Mouse (Mus musculus) gastrocnemius, postnatal 25 days (tissue): ENCODE results near the gene Sntb2. TPM values are rescaled to one million over a fixed set of nuclear protein-coding genes. Genes with fewer than 3 reads are reported as not detected.

ENCODE experiments used
- DNase-seq: peaks from one replicate; pipeline ENCODE4 v3.0.0; 2022
- total RNA-seq, 2 experiments: library from RNA; stranded (reverse); gene quantifications; 1 replicate in 1 of 2; 2 replicates in 1 of 2; pipeline ENCODE4 v1.2.3; 2021

Sntb2 gene
- total RNA-seq, 2 experiments from 2014 or later, result 6.1 to 6.9 TPM

DNA sequence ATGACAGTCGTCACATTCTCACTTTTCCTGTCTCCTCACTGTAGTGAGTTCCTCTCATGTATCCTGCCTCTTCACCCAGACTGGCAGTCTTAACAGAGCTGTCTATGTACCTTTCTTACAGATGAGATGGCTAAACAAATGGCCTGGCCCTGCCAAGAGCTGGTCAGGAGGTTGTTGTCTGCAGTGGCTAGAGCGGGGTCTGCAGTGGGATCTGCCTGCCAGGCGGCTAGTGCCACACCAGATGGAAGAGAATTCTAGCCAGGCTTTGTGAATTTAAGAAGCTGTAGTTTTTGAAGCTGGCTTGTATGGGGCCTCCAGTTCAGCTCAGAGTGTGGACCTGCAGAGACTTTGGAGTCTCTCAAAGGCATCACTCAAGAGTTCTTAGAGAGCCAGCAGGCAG lies 100.1 kb downstream of the Sntb2 start:
- DNase-seq, result no peak

DNA sequence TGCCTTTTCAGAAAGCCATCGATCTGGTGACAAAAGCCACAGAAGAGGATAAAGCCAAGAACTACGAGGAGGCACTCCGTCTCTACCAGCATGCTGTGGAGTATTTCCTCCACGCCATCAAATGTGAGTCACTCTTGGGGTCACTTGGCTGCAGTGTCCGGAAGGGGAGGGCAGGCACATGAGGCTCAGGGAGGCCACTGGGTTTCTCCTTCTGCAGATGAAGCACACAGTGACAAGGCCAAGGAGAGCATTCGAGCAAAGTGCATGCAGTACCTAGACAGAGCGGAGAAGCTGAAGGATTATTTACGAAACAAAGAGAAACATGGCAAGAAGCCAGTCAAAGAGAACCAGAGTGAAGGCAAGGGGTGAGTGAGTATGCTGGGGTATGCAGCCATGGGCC lies 101.1 kb downstream of the Sntb2 start:
- DNase-seq, result no peak

- no peak for DNase-seq
Measured at GRCm38 (mm10) chr8:107040632-107041031, 105.1 kb downstream of the Sntb2 start.

DNA sequence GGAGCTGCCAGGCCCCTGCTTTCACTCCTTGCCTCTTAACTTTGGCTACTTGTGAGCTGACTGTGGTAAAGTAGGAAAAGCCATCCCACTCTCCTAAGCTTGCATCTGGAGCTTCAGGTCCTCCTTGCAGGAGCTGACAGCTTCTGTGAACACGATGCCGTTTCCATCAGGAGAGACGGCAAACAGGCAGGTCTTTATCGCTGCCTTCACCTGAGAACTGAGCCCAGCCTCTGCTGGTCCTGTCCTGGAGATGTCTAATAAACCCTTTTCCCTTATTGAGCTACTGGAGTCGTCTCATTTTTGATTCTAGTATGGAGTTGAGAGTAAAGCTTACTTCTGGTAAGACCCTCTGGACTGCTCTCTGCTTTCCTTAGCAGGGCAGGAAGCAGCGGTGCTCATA lies 109.9 kb downstream of the Sntb2 start:
- no peak for DNase-seq

DNA sequence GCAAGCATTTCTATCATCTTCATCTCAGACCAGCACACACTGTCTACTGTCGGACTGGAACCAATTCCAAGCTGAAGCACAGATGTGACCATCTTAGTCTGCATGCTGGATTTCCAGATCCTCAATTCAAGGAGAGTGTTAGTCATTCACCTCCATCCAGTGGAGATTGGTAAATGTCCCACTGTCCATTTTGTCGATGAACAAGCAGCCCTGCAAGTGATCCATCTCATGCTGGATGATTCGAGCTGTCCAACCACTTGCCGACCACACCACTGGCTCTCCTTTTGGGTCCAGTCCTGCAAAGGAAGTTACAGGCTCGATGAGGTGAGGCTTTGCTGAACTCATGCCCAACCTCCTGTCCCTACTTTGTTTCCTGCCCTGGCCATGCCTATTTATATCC lies 111.4 kb downstream of the Sntb2 start:
- no peak for DNase-seq

GRCm38 (mm10) chr8:107048061-107048941 lies 112.8 kb downstream of the Sntb2 start, which contains the start of gene Pdf:
Gene Pdf (minus strand): TSS chr8:107048614.
- peak; percentile 80 for DNase-seq

DNA sequence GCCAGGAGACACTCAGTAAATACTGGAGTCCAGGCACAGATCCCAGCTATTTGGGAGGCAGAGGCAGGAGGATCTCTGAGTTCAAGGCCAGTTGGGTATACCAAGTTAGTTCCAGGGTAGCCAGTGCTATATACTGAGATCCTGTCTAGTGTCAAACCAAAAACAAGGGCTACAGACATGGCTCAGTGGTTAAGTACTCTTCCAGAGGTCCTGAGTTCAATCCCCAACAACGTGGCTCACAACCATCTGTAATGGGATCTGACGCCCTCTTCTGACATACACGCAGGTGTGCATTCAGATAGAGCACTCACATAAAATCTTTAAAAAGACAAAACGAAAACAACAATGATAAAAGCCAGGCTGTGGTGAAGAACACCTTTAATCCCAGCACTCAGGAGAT lies 113.9 kb downstream of the Sntb2 start:
- no peak for DNase-seq

DNA sequence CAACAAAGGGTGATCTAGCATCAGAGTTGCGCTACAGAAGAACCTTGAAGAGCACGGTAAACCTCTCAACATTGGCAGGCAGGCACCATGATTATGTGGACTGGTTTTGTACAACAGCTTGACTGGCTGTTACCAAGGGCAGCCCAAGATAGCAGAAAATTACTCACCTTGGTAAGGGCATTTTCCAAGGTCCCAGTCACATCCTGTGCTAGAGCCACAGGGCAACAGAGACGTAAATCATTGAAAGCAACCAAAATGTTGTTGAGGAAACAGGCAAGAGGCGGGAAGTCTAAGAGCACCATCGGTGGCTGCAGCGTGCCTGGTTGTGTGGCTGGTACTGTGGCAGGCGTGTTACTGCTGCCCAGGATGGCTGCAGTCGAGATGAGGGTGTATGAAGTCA lies 116.5 kb downstream of the Sntb2 start:
- DNase-seq, result no peak

- peak; percentile 96 for DNase-seq
Measured at GRCm38 (mm10) chr8:107056076-107056972, 120.8 kb downstream of the Sntb2 start, which contains the start of the genes Cog8 and Nip7. Gene Cog8 (minus strand): TSS chr8:107056689. Gene Nip7 (plus strand): TSS chr8:107056877.

- no peak for DNase-seq
Measured at GRCm38 (mm10) chr8:107056973-107057369, 121.4 kb downstream of the Sntb2 start.

DNA sequence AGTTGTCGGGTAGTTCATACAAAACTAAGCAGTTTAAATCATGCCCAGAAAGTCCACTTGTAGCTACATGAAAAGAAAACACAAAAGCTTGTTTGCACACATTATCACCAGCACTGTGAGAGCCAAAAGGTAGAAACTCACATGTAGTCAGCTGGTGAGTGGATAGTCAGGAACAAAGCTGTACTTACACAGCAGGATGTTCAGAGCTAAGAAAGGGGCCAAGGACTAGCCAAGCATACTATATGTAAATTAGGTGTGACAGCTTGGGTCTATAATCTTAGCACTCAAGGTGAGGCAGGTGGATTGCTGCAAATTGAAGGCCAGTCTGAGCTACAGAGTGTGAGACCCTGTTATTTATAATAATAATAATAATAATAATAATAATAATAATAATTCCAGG lies 127.1 kb downstream of the Sntb2 start:
- DNase-seq, result no peak

DNA sequence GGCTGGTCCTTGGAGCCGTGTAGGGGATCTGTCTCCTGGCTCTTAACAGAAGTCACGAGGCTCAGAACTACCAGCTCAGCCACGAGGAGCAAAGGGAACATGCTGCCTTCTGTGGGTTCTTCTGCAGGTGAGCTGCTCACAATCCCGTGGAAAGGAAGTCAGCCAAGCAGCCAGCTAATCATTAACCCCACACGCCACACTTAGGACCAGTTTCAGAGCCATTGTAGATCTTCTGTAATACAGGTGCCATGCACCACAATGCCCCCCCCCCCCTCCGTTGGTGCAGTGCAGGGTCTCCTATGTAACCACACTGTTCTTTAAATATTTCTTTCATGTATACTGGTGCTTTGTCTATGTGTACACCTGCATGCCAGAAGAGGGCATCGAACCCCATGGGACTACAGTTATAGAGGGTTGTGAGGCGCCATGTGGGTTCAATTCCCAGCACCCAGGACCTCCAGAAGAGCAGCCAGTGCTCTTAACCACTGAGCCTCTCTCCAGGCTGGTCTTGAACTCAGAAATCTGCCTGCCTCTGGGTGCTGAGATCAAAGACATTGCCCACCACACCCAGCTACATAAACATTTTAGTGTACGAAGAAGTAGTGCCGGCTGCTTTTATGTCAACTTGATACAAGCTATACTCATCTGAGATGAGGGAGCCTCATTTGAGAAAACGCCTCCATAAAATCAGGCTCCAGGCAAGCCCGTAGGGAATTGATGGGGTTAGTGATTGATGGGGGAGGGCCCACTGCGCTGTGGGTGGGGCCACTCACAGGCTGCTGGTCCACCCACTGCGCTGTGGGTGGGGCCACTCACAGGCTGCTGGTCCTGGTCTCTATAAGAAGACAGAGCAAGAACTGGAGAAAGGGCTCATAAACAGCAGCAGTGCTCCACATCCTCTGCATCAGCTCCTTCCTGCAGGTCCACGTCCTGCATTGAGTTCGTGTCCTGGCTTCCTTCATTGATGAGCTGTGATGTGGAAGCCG lies 130.3 kb downstream of the Sntb2 start, which contains the start of gene Tmed6:
TSS of gene Tmed6 (minus strand) at position 134 of the 986 bp plus-strand sequence.
- DNase-seq, result peak; percentile 27

Other genes with a start within 250 kb of the Sntb2 start
- 1 to 10 TPM in 1 of 2 experiments, under 1 TPM in 1; 0.74 to 1.3 TPM for gene Has3, start 65.5 kb upstream of the Sntb2 start, total RNA-seq
- gene Utp4, start 42.1 kb upstream of the Sntb2 start, total RNA-seq, result 10 to 100 TPM; 18.0 to 20.0 TPM
- gene Vps4a, start 95.5 kb downstream of the Sntb2 start, total RNA-seq, result 10 to 100 TPM; 53.1 to 56.2 TPM
- 10 to 100 TPM; 35.7 to 39.8 TPM for gene Pdf, start 112.9 kb downstream of the Sntb2 start, total RNA-seq
- 10 to 100 TPM; 15.8 to 17.6 TPM for gene Cog8, start 120.9 kb downstream of the Sntb2 start, total RNA-seq
- 10 to 100 TPM; 14.7 to 18.5 TPM for gene Nip7, start 121.1 kb downstream of the Sntb2 start, total RNA-seq
- not detected for gene Tmed6, start 129.9 kb downstream of the Sntb2 start, total RNA-seq
- 10 to 100 TPM; 10.2 to 10.9 TPM for gene Terf2, start 160.8 kb downstream of the Sntb2 start, total RNA-seq
- gene Cyb5b, start 214.9 kb downstream of the Sntb2 start, total RNA-seq, result 10 to 100 TPM; 26.7 to 29.0 TPM